In the genomic region with DNA sequence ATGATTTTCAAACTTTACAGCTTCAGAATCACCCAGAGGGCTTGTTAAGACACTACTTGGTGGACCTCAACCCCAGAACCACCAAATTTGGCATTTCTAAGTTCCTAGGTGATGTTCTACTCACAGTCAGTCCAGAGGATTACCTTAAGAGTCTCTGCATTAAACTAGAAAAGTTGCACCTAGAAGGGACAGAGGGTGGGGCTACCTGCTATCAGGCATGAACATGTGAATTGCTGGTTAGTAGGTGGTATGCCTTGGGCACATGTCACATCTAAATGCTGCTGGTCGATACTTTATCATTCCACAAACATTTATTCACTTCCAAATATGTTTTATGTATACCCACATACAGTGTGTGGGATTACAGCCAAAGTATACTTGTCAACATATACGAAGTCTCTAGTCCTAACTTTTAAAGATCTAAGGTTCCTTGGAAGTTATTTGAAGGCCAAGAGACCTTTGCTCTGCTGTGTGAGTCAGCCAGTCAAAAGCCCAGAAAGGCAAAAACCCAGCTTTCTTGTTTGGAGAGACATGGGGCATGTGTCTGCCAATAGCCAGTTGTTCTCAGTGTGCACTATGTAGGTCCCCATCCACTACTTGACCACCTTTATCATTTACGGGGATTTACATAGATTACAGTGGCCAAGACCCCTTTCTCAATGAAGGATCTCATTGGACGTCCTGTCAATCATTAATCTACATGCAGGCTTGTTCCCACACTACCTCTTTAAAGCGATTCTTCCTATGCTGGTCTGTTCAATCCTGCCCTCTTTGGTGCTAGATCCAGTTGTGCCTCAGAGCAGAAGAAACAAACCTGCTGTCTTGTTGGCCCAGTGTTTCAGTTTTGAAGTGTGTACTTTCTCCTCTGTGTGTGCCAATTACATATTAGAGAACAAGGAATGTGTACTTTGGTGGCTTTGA, we compare ENCODE assay signal across 25 mouse cellular contexts. TPM values are rescaled to one million over a fixed set of nuclear protein-coding genes. Genes with fewer than 3 reads are reported as not detected.
DNase-seq lines count a peak whose midpoint lies in the region; ATAC-seq lines count a peak whose summit lies in the region.
"Had no signal": no experiment of that assay in that cellular context is flagged by ENCODE, and none has a peak within 500 bp of the region (broad histone marks: within the 10 kb centered on the region; RNA-seq: fewer than 3 reads in every experiment).

No protein-coding gene starts in this region.

- no peak overlapping the region for H3K9ac ChIP-seq in kidney, embryonic 15.5 days
- no peak overlapping the region for H3K9ac ChIP-seq in liver, embryonic 11.5 days (ENCODE audit: low read depth, low read length)
- no peak overlapping the region for H3K9ac ChIP-seq in stomach, embryonic 15.5 days
- no peak overlapping the region for H3K9ac ChIP-seq in neural tube, embryonic 15.5 days (replicated peaks)
- H3K9ac ChIP-seq: embryonic facial prominence, embryonic 12.5 days; forebrain, postnatal 0 days; heart, embryonic 12.5 days; hindbrain, embryonic 15.5 days; limb, embryonic 12.5 days; midbrain, embryonic 12.5 days had no signal

- H3K4me3 ChIP-seq in kidney, embryonic 15.5 days (replicated peaks): no peak overlapping the region
- H3K4me3 ChIP-seq in liver, embryonic 11.5 days (ENCODE audit: low read depth, low read length): no peak overlapping the region
- no peak overlapping the region for H3K4me3 ChIP-seq in stomach, embryonic 15.5 days (replicated peaks)
- H3K4me3 ChIP-seq in neural tube, embryonic 15.5 days (replicated peaks): no peak overlapping the region
- H3K4me3 ChIP-seq: embryonic facial prominence, embryonic 12.5 days; heart, embryonic 12.5 days; hindbrain, embryonic 15.5 days; limb, embryonic 12.5 days; midbrain, embryonic 12.5 days; myocyte had no signal

- no peak overlapping the region for H3K27ac ChIP-seq in kidney, embryonic 15.5 days
- H3K27ac ChIP-seq in liver, embryonic 11.5 days (ENCODE audit: low read depth, low read length): no peak overlapping the region
- H3K27ac ChIP-seq in stomach, embryonic 15.5 days: 0 out of 2 replicates have a peak overlapping the region, but pooled peaks have one; percentile 3
- H3K27ac ChIP-seq in neural tube, embryonic 15.5 days (replicated peaks): no peak overlapping the region
- H3K27ac ChIP-seq: embryonic facial prominence, embryonic 12.5 days; hindbrain, embryonic 15.5 days; limb, embryonic 12.5 days; midbrain, embryonic 12.5 days had no signal

- WGBS in kidney, embryonic 15.5 days: 73% methylated on average over 5 of the region's 5 CpGs
- 71% methylated on average over 5 of the region's 5 CpGs for WGBS in liver, embryonic 11.5 days
- 70% methylated on average over 5 of the region's 5 CpGs for WGBS in stomach, embryonic 15.5 days
- WGBS in neural tube, embryonic 15.5 days: 93% methylated on average over 5 of the region's 5 CpGs

- DNase-seq in kidney, adult 9 months: peak; percentile 59
- DNase-seq in liver, embryonic 11.5 days (ENCODE audit: low spot score): no peak
- DNase-seq in embryo, embryonic 9.5 days (ENCODE audit: extremely low spot score): no peak
- DNase-seq: adrenal gland, postnatal 25 days; B cell, adult 2 months; cerebellum, adult 2 months; forebrain, postnatal 0 days; layer of hippocampus, postnatal 36 days; thymus, postnatal 36 days had no signal

- H3K4me1 ChIP-seq in kidney, embryonic 15.5 days: no peaks in the 10 kb centered on the region
- H3K4me1 ChIP-seq in liver, embryonic 11.5 days (replicated peaks; ENCODE audit: control insufficient read depth, insufficient read depth, low read length): no peaks in the 10 kb centered on the region
- H3K4me1 ChIP-seq in stomach, embryonic 15.5 days: no peaks in the 10 kb centered on the region
- H3K4me1 ChIP-seq in neural tube, embryonic 15.5 days: no peaks in the 10 kb centered on the region
- H3K4me1 ChIP-seq: embryonic facial prominence, embryonic 12.5 days; heart, embryonic 12.5 days; hindbrain, embryonic 15.5 days; limb, embryonic 12.5 days had no signal

- ATAC-seq in kidney, embryonic 15.5 days (replicated peaks; ENCODE audit: low FRiP score): no peak
- ATAC-seq in erythroblast, adult 5-6 weeks (replicated peaks; ENCODE audit: low FRiP score, poor library complexity, severe bottlenecking): peak; percentile 76
- ATAC-seq in liver, embryonic 11.5 days (replicated peaks; ENCODE audit: low FRiP score): peak; percentile 29; the same call in 1 of the 2 replicates
- peak; percentile 36; the same call in 1 of the 2 replicates for ATAC-seq in stomach, embryonic 15.5 days (ENCODE audit: insufficient read depth, low FRiP score, low read depth)
- no peak for ATAC-seq in neural tube, embryonic 15.5 days (ENCODE audit: low FRiP score)
- ATAC-seq: activated CD4-positive, CD25-positive, alpha-beta regulatory T cell, adult 4 months; forebrain, postnatal 0 days; Patski had no signal

- peaks cover 77% of the 10 kb centered on the region for H3K36me3 ChIP-seq in kidney, embryonic 15.5 days
- H3K36me3 ChIP-seq in liver, embryonic 11.5 days (ENCODE audit: control insufficient read depth, insufficient read depth, low read length): peaks cover 23% of the 10 kb centered on the region
- H3K36me3 ChIP-seq in stomach, embryonic 15.5 days: peaks cover 39% of the 10 kb centered on the region
- H3K36me3 ChIP-seq in neural tube, embryonic 15.5 days: peaks cover 44% of the 10 kb centered on the region

- H3K27me3 ChIP-seq in kidney, embryonic 15.5 days: no peaks in the 10 kb centered on the region
- no peaks in the 10 kb centered on the region for H3K27me3 ChIP-seq in liver, embryonic 11.5 days (replicated peaks; ENCODE audit: control insufficient read depth, insufficient read depth, low read length)
- no peaks in the 10 kb centered on the region for H3K27me3 ChIP-seq in stomach, embryonic 15.5 days (replicated peaks)
- H3K27me3 ChIP-seq in neural tube, embryonic 15.5 days (replicated peaks): no peaks in the 10 kb centered on the region
- H3K27me3 ChIP-seq: embryonic facial prominence, embryonic 12.5 days; heart, embryonic 12.5 days; hindbrain, embryonic 15.5 days; limb, embryonic 12.5 days; midbrain, embryonic 12.5 days; Patski had no signal

- no peak overlapping the region for H3K4me2 ChIP-seq in kidney, embryonic 15.5 days
- no peak overlapping the region for H3K4me2 ChIP-seq in liver, embryonic 11.5 days
- no peak overlapping the region for H3K4me2 ChIP-seq in stomach, embryonic 15.5 days
- H3K4me2 ChIP-seq in neural tube, embryonic 15.5 days: no peak overlapping the region
- H3K4me2 ChIP-seq: embryonic facial prominence, embryonic 12.5 days; heart, embryonic 12.5 days; hindbrain, embryonic 15.5 days; limb, embryonic 12.5 days; midbrain, embryonic 12.5 days had no signal

- H3K9me3 ChIP-seq in kidney, embryonic 15.5 days (replicated peaks): no peaks in the 10 kb centered on the region
- no peaks in the 10 kb centered on the region for H3K9me3 ChIP-seq in liver, embryonic 11.5 days (ENCODE audit: control insufficient read depth, low read length)
- H3K9me3 ChIP-seq in stomach, embryonic 15.5 days: no peaks in the 10 kb centered on the region
- H3K9me3 ChIP-seq in neural tube, embryonic 15.5 days (replicated peaks): no peaks in the 10 kb centered on the region
- H3K9me3 ChIP-seq: embryonic facial prominence, embryonic 12.5 days; heart, embryonic 12.5 days; hindbrain, embryonic 15.5 days; limb, embryonic 12.5 days; midbrain, embryonic 12.5 days had no signal

RNA-seq across cellular contexts. Expression of a gene that starts 18.6 kb away (rescaled TPM):
- 161 and 178 TPM in 2 replicates for polyA plus RNA-seq in kidney, embryonic 15.5 days (2015; fragmentation: Nextera tagmentation; extraction: Ambion mirVana)
- 33.4 and 49.1 TPM in 2 replicates for total RNA-seq in erythroblast, adult 5-6 weeks (2015; ENCODE audit: low replicate concordance)
- 30.9 and 33.0 TPM in 2 replicates for total RNA-seq in erythroblast, adult 5-6 weeks (2017; ENCODE audit: low replicate concordance)
- 155 and 156 TPM in 2 replicates for polyA plus RNA-seq in liver, embryonic 11.5 days (2014; fragmentation: Nextera tagmentation; extraction: Ambion mirVana)
- 136 and 146 TPM in 2 replicates for polyA plus RNA-seq in stomach, embryonic 15.5 days (2015; fragmentation: Nextera tagmentation; extraction: Ambion mirVana)
- 76.8 and 95.4 TPM in 2 replicates for polyA plus RNA-seq in neural tube, embryonic 15.5 days (2015; fragmentation: Nextera tagmentation; extraction: Ambion mirVana)

RNA-seq across cellular contexts. Expression of a gene that starts 18.7 kb away (rescaled TPM):
- 23.5 and 24.9 TPM in 2 replicates for polyA plus RNA-seq in kidney, embryonic 15.5 days (2015; fragmentation: Nextera tagmentation; extraction: Ambion mirVana)
- total RNA-seq in erythroblast, adult 5-6 weeks (2015; ENCODE audit: low replicate concordance): 1.3 and 2.7 TPM in 2 replicates
- total RNA-seq in erythroblast, adult 5-6 weeks (2017; ENCODE audit: low replicate concordance): 7.0 and 12.5 TPM in 2 replicates
- 30.7 and 30.8 TPM in 2 replicates for polyA plus RNA-seq in liver, embryonic 11.5 days (2014; fragmentation: Nextera tagmentation; extraction: Ambion mirVana)
- 18.6 and 19.1 TPM in 2 replicates for polyA plus RNA-seq in stomach, embryonic 15.5 days (2015; fragmentation: Nextera tagmentation; extraction: Ambion mirVana)
- 15.3 and 16.4 TPM in 2 replicates for polyA plus RNA-seq in neural tube, embryonic 15.5 days (2015; fragmentation: Nextera tagmentation; extraction: Ambion mirVana)

RNA-seq across cellular contexts. Expression of a gene that starts 29.3 kb away (rescaled TPM):
- polyA plus RNA-seq in kidney, embryonic 15.5 days (2015; fragmentation: Nextera tagmentation; extraction: Ambion mirVana): 50.9 and 53.9 TPM in 2 replicates
- total RNA-seq in erythroblast, adult 5-6 weeks (2015; ENCODE audit: low replicate concordance): 2.7 and 5.2 TPM in 2 replicates
- total RNA-seq in erythroblast, adult 5-6 weeks (2017; ENCODE audit: low replicate concordance): 3.7 and 5.4 TPM in 2 replicates
- polyA plus RNA-seq in liver, embryonic 11.5 days (2014; fragmentation: Nextera tagmentation; extraction: Ambion mirVana): 48.6 and 56.8 TPM in 2 replicates
- 59.0 and 64.3 TPM in 2 replicates for polyA plus RNA-seq in stomach, embryonic 15.5 days (2015; fragmentation: Nextera tagmentation; extraction: Ambion mirVana)
- 32.2 and 36.5 TPM in 2 replicates for polyA plus RNA-seq in neural tube, embryonic 15.5 days (2015; fragmentation: Nextera tagmentation; extraction: Ambion mirVana)

RNA-seq across cellular contexts. Expression of a gene that starts 29.5 kb away (rescaled TPM):
- 24.3 and 24.7 TPM in 2 replicates for polyA plus RNA-seq in kidney, embryonic 15.5 days (2015; fragmentation: Nextera tagmentation; extraction: Ambion mirVana)
- total RNA-seq in erythroblast, adult 5-6 weeks (2015; ENCODE audit: low replicate concordance): 15.0 and 25.9 TPM in 2 replicates
- 29.0 and 31.6 TPM in 2 replicates for total RNA-seq in erythroblast, adult 5-6 weeks (2017; ENCODE audit: low replicate concordance)
- 26.9 and 29.9 TPM in 2 replicates for polyA plus RNA-seq in liver, embryonic 11.5 days (2014; fragmentation: Nextera tagmentation; extraction: Ambion mirVana)
- 24.9 and 28.5 TPM in 2 replicates for polyA plus RNA-seq in stomach, embryonic 15.5 days (2015; fragmentation: Nextera tagmentation; extraction: Ambion mirVana)
- 22.6 and 24.2 TPM in 2 replicates for polyA plus RNA-seq in neural tube, embryonic 15.5 days (2015; fragmentation: Nextera tagmentation; extraction: Ambion mirVana)

RNA-seq across cellular contexts. Expression of a gene that starts 45.2 kb away (rescaled TPM):
- polyA plus RNA-seq in kidney, embryonic 15.5 days (2015; fragmentation: Nextera tagmentation; extraction: Ambion mirVana): 0.29 and 0.35 TPM in 2 replicates
- not detected in 2 replicates for total RNA-seq in erythroblast, adult 5-6 weeks (2015; ENCODE audit: low replicate concordance)
- total RNA-seq in erythroblast, adult 5-6 weeks (2017; ENCODE audit: low replicate concordance): not detected in 2 replicates
- not detected in 2 replicates for polyA plus RNA-seq in liver, embryonic 11.5 days (2014; fragmentation: Nextera tagmentation; extraction: Ambion mirVana)
- not detected in 2 replicates for polyA plus RNA-seq in stomach, embryonic 15.5 days (2015; fragmentation: Nextera tagmentation; extraction: Ambion mirVana)
- polyA plus RNA-seq in neural tube, embryonic 15.5 days (2015; fragmentation: Nextera tagmentation; extraction: Ambion mirVana): 0.17 TPM in 1 of 2 replicates, not detected in the other
- total RNA-seq: adrenal gland, postnatal 25 days; common myeloid progenitor, adult 5-6 weeks; gastrocnemius, adult 18-20 months; heart, postnatal 25 days; layer of hippocampus, postnatal 36 days; neutrophil, adult 5-6 weeks had no signal
- polyA plus RNA-seq: embryonic facial prominence, embryonic 12.5 days; heart, embryonic 12.5 days; limb, embryonic 12.5 days; myocyte had no signal

Comparison
In these comparisons a context has a peak if more than half of its experiments do, and no peak if none do; other contexts are left out.
1. ATAC-seq: peak in erythroblast, adult 5-6 weeks (single experiment), liver, embryonic 11.5 days (single experiment) and stomach, embryonic 15.5 days (single experiment); none in kidney, embryonic 15.5 days (single experiment) and neural tube, embryonic 15.5 days (single experiment).